Mouse (Mus musculus) bone marrow macrophage, adult 2 months (primary cell): ENCODE results near the gene Tsc22d3.

Source experiments
- CTCF ChIP-seq: IDR thresholded peaks from 2 replicates; pipeline ENCODE4 v1.5.1; 2012; ENCODE audit warnings: low read depth, mild to moderate bottlenecking, low read length, moderate library complexity
- POLR2A ChIP-seq: IDR thresholded peaks from 2 replicates; pipeline ENCODE4 v1.6.1; 2012; ENCODE audit warnings: mild to moderate bottlenecking, low read depth, low read length, borderline replicate concordance

DNA sequence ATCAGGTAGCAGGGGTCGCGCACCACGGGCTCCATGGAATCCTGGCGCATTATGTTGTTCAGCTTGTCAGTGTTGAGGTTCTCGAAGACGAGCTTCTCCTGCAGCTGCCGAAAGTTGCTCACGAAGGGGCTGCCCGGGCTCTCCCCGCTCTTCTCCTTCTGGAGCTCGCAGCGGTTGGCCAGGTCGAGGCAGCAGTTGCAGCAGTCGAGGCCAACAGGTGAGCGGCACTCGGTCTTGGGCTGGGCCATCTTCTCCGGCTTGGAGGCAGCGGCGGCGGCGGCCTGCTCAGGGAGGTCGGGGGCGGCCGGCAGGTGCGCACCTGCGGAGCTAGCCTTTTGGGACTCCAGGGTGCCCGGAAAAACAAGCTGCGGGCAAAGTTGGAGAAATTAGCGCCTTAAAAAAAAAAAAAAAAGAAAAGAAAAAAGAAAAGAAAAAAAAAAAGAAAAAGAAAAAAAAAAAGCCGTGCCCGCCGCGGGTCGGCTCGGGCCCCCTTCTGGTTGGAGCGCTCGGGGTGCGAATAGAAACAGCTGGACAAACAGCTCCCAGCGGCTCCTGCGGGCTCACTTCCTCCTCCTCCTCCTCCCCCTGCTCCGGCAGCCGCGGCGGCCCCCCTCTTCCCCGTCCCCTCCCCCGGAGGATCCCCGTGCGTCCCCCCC lies 2.1 kb downstream of the Tsc22d3 start:
- TF ChIP-seq CTCF (no peak), POLR2A (no peak)
